Mouse (Mus musculus): ENCODE data around the gene Dhrs11. TPM values are rescaled to one million over a fixed set of nuclear protein-coding genes. Genes with fewer than 3 reads are reported as not detected.

Dhrs11 gene
- polyA plus RNA-seq, 1 experiment from 2014 or later = 12.9 TPM

DNA sequence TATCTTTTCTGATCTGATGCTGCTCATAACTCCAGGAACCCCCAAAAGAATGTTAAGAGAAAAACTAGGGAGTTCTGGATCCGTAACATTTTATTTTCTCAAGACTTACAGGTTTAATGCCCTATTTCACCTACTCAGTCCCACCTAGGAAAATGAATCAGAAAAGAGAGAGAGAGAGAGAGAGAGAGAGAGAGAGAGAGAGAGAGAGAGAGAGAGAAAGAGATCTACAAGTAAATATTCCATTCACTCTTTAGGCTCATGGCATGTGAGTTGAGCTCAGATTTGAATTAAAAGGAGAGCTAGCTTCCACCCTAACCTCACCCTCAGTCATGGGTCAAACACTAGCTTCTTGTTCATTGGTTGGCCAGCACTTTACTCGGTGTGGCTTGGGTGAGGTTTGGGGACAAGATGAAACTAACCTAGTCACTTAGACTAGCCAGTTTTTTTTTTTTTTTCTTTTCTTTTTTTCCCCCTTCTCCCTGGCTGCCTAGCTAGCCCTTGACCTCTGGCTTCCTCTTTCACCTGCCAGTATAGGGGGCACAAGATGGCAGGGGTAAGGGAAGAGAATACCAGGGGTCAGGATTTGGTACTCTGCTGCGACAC lies 792 bp downstream of the Dhrs11 start:
- ATAC-seq (ENCODE audit: insufficient number of reproducible peaks, insufficient read depth, low FRiP score, low read depth) = no peak
- Histone ChIP-seq H3K4me3 (ENCODE audit: low read depth, low read length) (peak overlapping the region; percentile 80), H3K36me3 (ENCODE audit: control insufficient read depth, insufficient read depth, low read length) (peaks cover 14% of the 10 kb centered on the region), H3K9me3 (ENCODE audit: control insufficient read depth, low read depth, low read length) (no peaks in the 10 kb centered on the region), H3K27me3 (ENCODE audit: control insufficient read depth, insufficient read depth, low read length) (no peaks in the 10 kb centered on the region), H3K4me1 (ENCODE audit: control insufficient read depth, insufficient read depth, low read length) (peaks cover 8% of the 10 kb centered on the region; the same call in 1 of the 2 replicates), H3K27ac (ENCODE audit: low read length) (no peak overlapping the region), H3K9ac (replicated peaks; ENCODE audit: low read depth, low read length) (no peak overlapping the region), H3K4me2 (replicated peaks; ENCODE audit: low read depth, low read length) (peak overlapping the region; percentile 68)
- 42% methylated on average over 3 of the region's 3 CpGs for WGBS

DNA sequence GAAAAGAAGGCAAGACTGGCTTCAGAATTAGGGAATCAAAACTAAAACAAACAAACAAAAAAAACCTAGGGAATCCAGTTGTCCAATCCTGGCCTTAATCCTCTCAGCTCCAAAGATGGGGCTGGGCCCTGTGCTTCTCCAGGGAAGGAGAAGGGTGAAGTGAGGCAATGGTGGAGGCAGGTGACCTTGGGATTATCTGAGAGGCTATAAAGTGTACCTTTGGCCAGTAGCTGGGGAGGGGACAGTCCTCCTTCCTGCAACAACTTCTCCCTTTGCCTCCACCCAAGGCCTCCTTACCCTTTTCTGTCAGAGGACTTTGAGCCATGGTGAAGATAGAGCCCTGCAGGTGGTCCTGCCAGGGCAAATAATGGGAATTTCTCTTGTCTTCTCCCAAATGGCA lies 1.3 kb downstream of the Dhrs11 start:
- ATAC-seq (ENCODE audit: insufficient number of reproducible peaks, insufficient read depth, low FRiP score, low read depth) = no peak
- H3K27me3 ChIP-seq (ENCODE audit: control insufficient read depth, insufficient read depth, low read length) = no peaks in the 10 kb centered on the region
- no peak overlapping the region for H3K9ac ChIP-seq (replicated peaks; ENCODE audit: low read depth, low read length)
- no peak overlapping the region for H3K4me3 ChIP-seq (ENCODE audit: low read depth, low read length)
- peaks cover 10% of the 10 kb centered on the region for H3K36me3 ChIP-seq (ENCODE audit: control insufficient read depth, insufficient read depth, low read length)
- no peak overlapping the region for H3K4me2 ChIP-seq (replicated peaks; ENCODE audit: low read depth, low read length)
- no peaks in the 10 kb centered on the region for H3K9me3 ChIP-seq (ENCODE audit: control insufficient read depth, low read depth, low read length)
- H3K27ac ChIP-seq (ENCODE audit: low read length) = no peak overlapping the region
- H3K4me1 ChIP-seq (ENCODE audit: control insufficient read depth, insufficient read depth, low read length) = peaks cover 8% of the 10 kb centered on the region; the same call in 1 of the 2 replicates

DNA sequence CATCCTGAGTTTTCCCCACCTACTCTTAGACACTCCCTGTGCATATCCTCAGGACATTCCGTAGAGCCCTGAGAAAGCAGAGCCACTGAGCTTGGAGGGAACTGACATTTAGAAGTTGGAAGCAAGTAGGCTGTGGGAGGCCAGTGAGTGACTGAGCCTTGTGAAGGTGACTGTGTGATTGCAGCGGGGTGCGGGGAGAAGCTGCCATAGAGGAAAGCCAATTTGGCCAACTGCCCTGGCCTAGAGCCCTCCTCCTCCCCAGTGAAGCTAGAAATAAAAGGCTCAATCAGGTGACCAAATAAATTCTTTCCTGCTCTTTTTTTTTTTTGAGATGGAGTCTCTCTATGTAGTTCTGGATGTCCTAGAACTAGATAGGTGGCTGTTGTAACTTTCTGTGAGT lies 2.6 kb downstream of the Dhrs11 start:
- H3K4me3 ChIP-seq (ENCODE audit: low read depth, low read length) = no peak overlapping the region
- H3K27me3 ChIP-seq (ENCODE audit: control insufficient read depth, insufficient read depth, low read length) = no peaks in the 10 kb centered on the region
- 57% methylated on average over 3 of the region's 3 CpGs for WGBS
- H3K4me1 ChIP-seq (ENCODE audit: control insufficient read depth, insufficient read depth, low read length) = peaks cover 8% of the 10 kb centered on the region; the same call in 1 of the 2 replicates
- no peak overlapping the region for H3K4me2 ChIP-seq (replicated peaks; ENCODE audit: low read depth, low read length)
- peaks cover 2% of the 10 kb centered on the region for H3K36me3 ChIP-seq (ENCODE audit: control insufficient read depth, insufficient read depth, low read length)
- ATAC-seq (ENCODE audit: insufficient number of reproducible peaks, insufficient read depth, low FRiP score, low read depth) = no peak
- H3K27ac ChIP-seq (ENCODE audit: low read length) = no peak overlapping the region
- H3K9me3 ChIP-seq (ENCODE audit: control insufficient read depth, low read depth, low read length) = no peaks in the 10 kb centered on the region
- no peak overlapping the region for H3K9ac ChIP-seq (replicated peaks; ENCODE audit: low read depth, low read length)

DNA sequence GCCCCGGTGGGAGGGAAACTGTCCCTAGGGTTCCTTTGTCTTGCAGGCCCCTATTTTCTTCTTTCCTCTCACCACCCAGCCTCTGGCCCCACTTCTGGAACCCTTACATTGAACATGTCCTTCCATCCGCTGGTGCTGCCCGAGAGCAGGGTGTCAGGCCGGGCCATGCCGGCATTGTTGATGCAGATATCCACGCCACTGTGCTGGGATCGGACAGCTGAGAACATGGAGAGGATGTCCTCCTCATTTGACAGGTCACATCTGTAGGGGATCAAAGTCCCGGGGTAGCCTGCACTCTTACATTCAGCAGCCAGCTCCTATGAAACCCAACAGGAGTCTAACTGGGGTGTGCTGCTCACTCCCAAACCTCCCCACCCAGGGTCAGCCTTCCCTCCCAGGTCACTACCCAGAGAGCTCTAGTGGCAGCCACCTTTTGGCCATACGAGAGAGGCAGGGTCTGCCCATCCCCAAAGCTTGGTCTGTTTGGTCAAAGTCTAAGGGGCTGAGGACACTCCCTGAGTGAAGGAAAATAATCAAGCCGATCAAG lies 3.5 kb downstream of the Dhrs11 start:
- no peak overlapping the region for H3K4me2 ChIP-seq (replicated peaks; ENCODE audit: low read depth, low read length)
- H3K36me3 ChIP-seq (ENCODE audit: control insufficient read depth, insufficient read depth, low read length) = no peaks in the 10 kb centered on the region
- H3K27me3 ChIP-seq (ENCODE audit: control insufficient read depth, insufficient read depth, low read length) = no peaks in the 10 kb centered on the region
- no peaks in the 10 kb centered on the region for H3K9me3 ChIP-seq (ENCODE audit: control insufficient read depth, low read depth, low read length)
- 80% methylated on average over 10 of the region's 10 CpGs for WGBS
- peaks cover 8% of the 10 kb centered on the region; the same call in 1 of the 2 replicates for H3K4me1 ChIP-seq (ENCODE audit: control insufficient read depth, insufficient read depth, low read length)
- H3K9ac ChIP-seq (replicated peaks; ENCODE audit: low read depth, low read length) = no peak overlapping the region
- no peak overlapping the region for H3K27ac ChIP-seq (ENCODE audit: low read length)
- H3K4me3 ChIP-seq (ENCODE audit: low read depth, low read length) = no peak overlapping the region
- ATAC-seq (ENCODE audit: insufficient number of reproducible peaks, insufficient read depth, low FRiP score, low read depth) = no peak

DNA sequence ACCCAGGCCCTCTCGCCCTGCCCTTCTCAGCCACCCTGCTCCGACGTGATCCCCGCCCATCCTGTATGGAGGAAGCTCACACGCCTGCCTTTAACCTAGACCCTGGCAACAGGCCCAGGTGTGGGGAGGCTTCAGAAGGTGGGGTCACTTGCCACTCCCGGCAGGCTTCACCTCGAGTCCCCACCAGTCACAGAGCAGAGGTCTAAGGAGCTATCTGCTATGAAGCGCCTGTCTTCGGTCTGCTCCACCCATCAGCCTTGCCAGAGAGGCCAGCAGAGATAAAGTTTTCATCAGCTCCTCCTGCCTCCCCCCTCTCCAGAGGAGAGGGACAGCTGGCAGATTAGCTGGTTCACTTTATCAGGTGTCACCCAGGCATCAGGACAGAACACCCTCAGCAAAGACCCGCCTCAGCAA lies 5.3 kb downstream of the Dhrs11 start:
- Histone ChIP-seq H3K4me1 (ENCODE audit: control insufficient read depth, insufficient read depth, low read length) (peaks cover 5% of the 10 kb centered on the region; the same call in 1 of the 2 replicates), H3K4me3 (ENCODE audit: low read depth, low read length) (no peak overlapping the region), H3K9ac (replicated peaks; ENCODE audit: low read depth, low read length) (no peak overlapping the region), H3K9me3 (ENCODE audit: control insufficient read depth, low read depth, low read length) (no peaks in the 10 kb centered on the region), H3K27me3 (ENCODE audit: control insufficient read depth, insufficient read depth, low read length) (no peaks in the 10 kb centered on the region), H3K27ac (ENCODE audit: low read length) (no peak overlapping the region), H3K36me3 (ENCODE audit: control insufficient read depth, insufficient read depth, low read length) (no peaks in the 10 kb centered on the region), H3K4me2 (replicated peaks; ENCODE audit: low read depth, low read length) (no peak overlapping the region)
- WGBS = 39% methylated on average over 10 of the region's 10 CpGs
- peak; percentile 38; the same call in 1 of the 2 replicates for ATAC-seq (ENCODE audit: insufficient number of reproducible peaks, insufficient read depth, low FRiP score, low read depth)

DNA sequence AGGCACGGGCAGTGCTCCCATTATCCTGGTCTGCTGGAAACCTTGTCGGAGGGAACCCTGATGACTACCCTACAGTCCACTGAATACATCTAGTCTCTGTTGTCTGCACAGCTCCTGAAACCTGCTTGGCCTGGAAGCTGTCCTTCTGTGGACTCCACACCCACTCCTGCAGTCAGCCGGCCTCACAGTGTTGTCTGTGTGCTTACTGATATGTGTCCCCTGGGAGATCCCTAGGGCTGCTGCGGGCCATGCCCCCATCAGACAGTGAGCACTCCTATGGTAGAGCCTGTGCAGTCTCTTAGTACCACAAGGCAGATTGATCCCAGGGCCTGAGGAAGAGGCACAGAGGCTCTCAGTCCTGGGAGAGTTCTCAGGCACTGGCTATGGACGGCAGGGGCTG lies 6.3 kb downstream of the Dhrs11 start:
- 86% methylated on average over 5 of the region's 5 CpGs for WGBS
- H3K4me3 ChIP-seq (ENCODE audit: low read depth, low read length) = no peak overlapping the region

DNA sequence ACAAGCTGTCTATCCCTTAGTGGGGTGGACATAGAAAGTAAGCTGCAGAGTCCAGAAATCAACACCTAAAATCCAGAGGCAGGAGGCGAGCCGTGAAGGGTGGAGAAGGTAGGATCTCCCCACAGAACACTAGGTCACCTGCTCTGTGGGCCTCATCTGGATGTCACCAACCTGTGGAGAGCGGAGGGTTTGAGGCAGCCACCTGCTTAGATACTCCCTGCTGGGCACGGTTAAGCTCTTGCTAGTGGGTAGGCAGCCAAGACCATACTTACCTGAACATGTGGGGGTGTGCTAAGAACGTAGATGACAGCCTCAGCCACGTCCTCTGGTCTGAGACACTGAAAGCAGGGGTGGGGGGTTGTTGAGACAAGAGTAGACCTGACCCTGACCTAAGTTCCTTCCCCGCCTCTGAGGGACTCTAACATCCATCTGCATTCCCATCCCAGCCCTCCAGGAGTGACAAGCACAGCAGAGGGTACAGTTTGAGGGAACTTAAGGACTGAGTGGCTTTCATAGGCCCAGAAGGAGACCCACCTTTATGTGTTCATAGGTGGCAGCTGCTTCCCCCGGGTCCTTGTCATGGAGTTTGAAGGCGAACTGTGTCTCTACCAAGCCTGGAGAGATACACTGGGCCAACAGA lies 7.5 kb downstream of the Dhrs11 start:
- H3K27me3 ChIP-seq (ENCODE audit: control insufficient read depth, insufficient read depth, low read length) = no peaks in the 10 kb centered on the region
- no peak overlapping the region for H3K9ac ChIP-seq (replicated peaks; ENCODE audit: low read depth, low read length)
- H3K4me3 ChIP-seq (ENCODE audit: low read depth, low read length) = no peak overlapping the region
- no peak overlapping the region for H3K4me2 ChIP-seq (replicated peaks; ENCODE audit: low read depth, low read length)
- 80% methylated on average over 9 of the region's 9 CpGs for WGBS
- H3K27ac ChIP-seq (ENCODE audit: low read length) = no peak overlapping the region
- H3K4me1 ChIP-seq (ENCODE audit: control insufficient read depth, insufficient read depth, low read length) = no peaks in the 10 kb centered on the region
- H3K9me3 ChIP-seq (ENCODE audit: control insufficient read depth, low read depth, low read length) = no peaks in the 10 kb centered on the region
- H3K36me3 ChIP-seq (ENCODE audit: control insufficient read depth, insufficient read depth, low read length) = no peaks in the 10 kb centered on the region
- no peak for ATAC-seq (ENCODE audit: insufficient number of reproducible peaks, insufficient read depth, low FRiP score, low read depth)

More for the DNA sequence above, 6.3 kb downstream of the Dhrs11 start:
- no peak overlapping the region for H3K9ac ChIP-seq (replicated peaks; ENCODE audit: low read depth, low read length)
- no peaks in the 10 kb centered on the region for H3K27me3 ChIP-seq (ENCODE audit: control insufficient read depth, insufficient read depth, low read length)
- H3K9me3 ChIP-seq (ENCODE audit: control insufficient read depth, low read depth, low read length) = no peaks in the 10 kb centered on the region
- no peak for ATAC-seq (ENCODE audit: insufficient number of reproducible peaks, insufficient read depth, low FRiP score, low read depth)
- no peak overlapping the region for H3K27ac ChIP-seq (ENCODE audit: low read length)
- H3K36me3 ChIP-seq (ENCODE audit: control insufficient read depth, insufficient read depth, low read length) = no peaks in the 10 kb centered on the region
- no peaks in the 10 kb centered on the region for H3K4me1 ChIP-seq (ENCODE audit: control insufficient read depth, insufficient read depth, low read length)
- no peak overlapping the region for H3K4me2 ChIP-seq (replicated peaks; ENCODE audit: low read depth, low read length)

DNA sequence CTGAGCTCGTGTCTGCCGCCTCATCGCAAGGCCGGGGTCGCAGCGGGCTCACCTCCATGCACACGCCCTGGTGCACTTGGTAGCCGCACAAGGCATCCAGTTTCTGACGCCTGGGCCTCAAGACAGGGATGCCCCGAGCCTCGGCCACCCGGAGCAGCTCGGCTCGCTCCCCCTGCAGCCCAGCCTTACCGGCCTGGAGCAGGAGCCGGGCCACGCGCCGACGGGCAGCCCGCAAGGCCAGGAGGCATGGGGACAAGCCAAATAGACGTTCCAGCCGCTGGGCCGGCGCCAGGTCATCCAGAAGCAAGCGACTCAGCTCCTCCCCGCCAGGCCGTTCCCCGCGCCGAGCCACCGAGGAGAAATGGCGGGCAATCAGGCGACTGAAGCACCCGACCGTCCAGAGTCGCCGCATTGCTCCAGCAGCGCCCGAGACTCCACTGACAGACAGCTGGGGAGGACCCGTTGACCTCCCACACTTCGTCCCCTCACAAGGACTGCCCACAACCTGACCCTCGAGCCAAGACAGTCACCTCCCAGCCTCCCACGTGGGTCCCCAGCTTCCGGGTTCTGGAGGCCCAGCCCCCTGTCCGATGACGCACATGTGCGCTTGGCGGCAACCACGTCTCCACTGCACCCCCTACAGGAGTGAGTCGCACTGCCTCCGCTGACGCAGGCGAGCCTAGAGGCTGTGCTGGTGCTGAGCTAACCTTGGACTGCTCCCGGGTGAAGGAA lies 9.7 kb downstream of the Dhrs11 start, which contains the start of gene Mrm1:
Gene Mrm1, minus strand, starts transcription at position 555 of the 732 bp plus-strand sequence.
- no peaks in the 10 kb centered on the region for H3K4me1 ChIP-seq (ENCODE audit: control insufficient read depth, insufficient read depth, low read length)
- H3K36me3 ChIP-seq (ENCODE audit: control insufficient read depth, insufficient read depth, low read length) = no peaks in the 10 kb centered on the region
- peak within 1 kb of the TSS; percentile 73 for H3K9ac ChIP-seq (replicated peaks; ENCODE audit: low read depth, low read length)
- H3K9me3 ChIP-seq (ENCODE audit: control insufficient read depth, low read depth, low read length) = no peaks in the 10 kb centered on the region
- H3K4me3 ChIP-seq (ENCODE audit: low read depth, low read length) = peak within 1 kb of the TSS; percentile 78
- peak; percentile 84 for ATAC-seq (ENCODE audit: insufficient number of reproducible peaks, insufficient read depth, low FRiP score, low read depth)
- no peaks in the 10 kb centered on the region for H3K27me3 ChIP-seq (ENCODE audit: control insufficient read depth, insufficient read depth, low read length)
- peak within 1 kb of the TSS; percentile 89 for H3K27ac ChIP-seq (ENCODE audit: low read length)
- WGBS = under 1% methylated on average over 51 of the region's 55 CpGs
- H3K4me2 ChIP-seq (replicated peaks; ENCODE audit: low read depth, low read length) = peak within 1 kb of the TSS; percentile 99

Measured in stomach, embryonic 14.5 days (tissue).